Mouse (Mus musculus) neural tube, embryonic 10.5 days (tissue): Measurements from ENCODE around the gene Prdx2.

Experiments used
- DNase-seq: peaks from one replicate; pipeline ENCODE4 v3.0.0-alpha.2; 2017; ENCODE audit warnings: low spot score; ENCODE audit errors: extremely low spot score

Prdx2 gene

GRCm38 (mm10) chr8:84977435-84978247 is 8.3 kb downstream of the Prdx2 start:
- DNase-seq = peak; percentile 70

GRCm38 (mm10) chr8:84978248-84978940 is 9.0 kb downstream of the Prdx2 start, which contains the start of gene Junb:
Junb (minus strand) TSS chr8:84978718.
- DNase-seq = peak; percentile 77

GRCm38 (mm10) chr8:84979599-84980421 is 10.4 kb downstream of the Prdx2 start:
- DNase-seq = peak; percentile 88

GRCm38 (mm10) chr8:84980622-84981358 is 11.4 kb downstream of the Prdx2 start:
- DNase-seq = no peak

- DNase-seq = no peak
These were observed 12.5 kb downstream of the Prdx2 start for GRCm38 (mm10) chr8:84981644-84982498.

- DNase-seq = no peak
These were observed 13.2 kb downstream of the Prdx2 start for GRCm38 (mm10) chr8:84982499-84983011.

GRCm38 (mm10) chr8:84984294-84985048 is 15.1 kb downstream of the Prdx2 start:
- DNase-seq = peak; percentile 22

GRCm38 (mm10) chr8:84985049-84985683 is 15.8 kb downstream of the Prdx2 start:
- no peak for DNase-seq

- peak; percentile 83 for DNase-seq
These were observed 16.4 kb downstream of the Prdx2 start for GRCm38 (mm10) chr8:84985684-84986378.

GRCm38 (mm10) chr8:84986379-84986945 is 17.1 kb downstream of the Prdx2 start:
- DNase-seq = no peak

GRCm38 (mm10) chr8:84987388-84987787 is 18.0 kb downstream of the Prdx2 start:
- DNase-seq = no peak

- DNase-seq = no peak
These were observed 18.5 kb downstream of the Prdx2 start for GRCm38 (mm10) chr8:84987903-84988302.

- no peak for DNase-seq
These were observed 19.9 kb downstream of the Prdx2 start for GRCm38 (mm10) chr8:84989311-84989731.

GRCm38 (mm10) chr8:84989810-84990209 is 20.4 kb downstream of the Prdx2 start:
- DNase-seq = peak; percentile 92

- DNase-seq = peak; percentile 96
These were observed 21.0 kb downstream of the Prdx2 start, which contains the start of gene Hook2 for GRCm38 (mm10) chr8:84990349-84990748. Hook2 (plus strand) TSS chr8:84990603.

GRCm38 (mm10) chr8:84990836-84991235 is 21.4 kb downstream of the Prdx2 start:
- DNase-seq = no peak

- DNase-seq = no peak
These were observed 25.0 kb downstream of the Prdx2 start for GRCm38 (mm10) chr8:84994375-84994774.
